Mouse (Mus musculus) adrenal gland, adult (tissue): ENCODE data around the gene Arhgap45.

Source experiments
- DNase-seq, 2 experiments: peaks; one replicate each; pipeline ENCODE4 v3.0.0; 2022 to 2023; ENCODE audit warnings: low spot score in 1 of 2; ENCODE audit not compliant: inconsistent age in 2 of 2

Arhgap45 gene

DNA sequence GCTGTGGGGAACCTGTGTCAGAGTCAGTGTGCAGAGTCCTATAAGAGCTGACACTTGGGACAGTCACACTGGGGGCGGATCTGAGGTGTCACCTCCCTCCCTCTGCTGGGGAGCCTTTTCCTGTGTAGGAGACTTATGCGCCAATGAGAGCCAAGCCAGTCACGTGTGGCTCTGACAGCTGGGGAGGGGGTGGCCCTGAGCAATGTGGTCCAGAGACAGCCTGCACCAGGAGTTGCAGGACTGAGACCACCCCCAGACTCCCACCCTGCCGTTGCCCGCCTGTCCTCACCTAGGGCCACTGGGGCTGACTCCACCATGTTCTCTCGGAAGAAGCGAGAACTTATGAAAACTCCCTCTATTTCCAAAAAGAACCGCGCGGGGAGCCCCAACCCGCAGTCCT, at the start of gene Arhgap45:
Arhgap45 (plus strand) TSS at position 143 of the 400 bp plus-strand sequence.
- DNase-seq, result no peak

DNA sequence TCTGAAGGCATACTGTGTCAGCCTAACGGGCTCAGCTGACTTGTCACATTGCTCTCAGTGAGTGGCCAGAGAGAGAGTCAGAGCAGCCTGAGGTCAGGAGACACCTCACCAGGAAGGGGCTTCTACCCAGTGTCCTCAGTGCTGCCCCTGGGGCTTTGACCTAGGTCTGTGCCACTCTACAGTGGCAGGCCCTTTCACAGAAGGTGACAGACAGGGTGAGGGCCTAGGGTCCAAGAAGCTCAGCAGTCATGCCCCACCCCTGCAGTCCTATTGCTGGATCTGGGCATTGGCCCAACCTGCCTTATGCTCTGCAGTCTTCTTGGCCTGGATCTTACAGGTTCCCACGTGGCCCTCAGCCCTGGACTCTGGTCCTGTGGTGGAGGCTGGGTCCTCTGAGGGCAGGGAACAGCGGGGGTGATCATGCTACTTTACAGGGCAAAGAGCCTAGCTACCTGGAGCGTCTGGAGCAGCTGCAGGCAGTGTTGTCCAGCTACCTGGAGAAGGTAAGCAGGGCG, 49.5 kb upstream of the Arhgap45 start:
- peak in 1 of 2 experiments; percentile 40 for DNase-seq

DNA sequence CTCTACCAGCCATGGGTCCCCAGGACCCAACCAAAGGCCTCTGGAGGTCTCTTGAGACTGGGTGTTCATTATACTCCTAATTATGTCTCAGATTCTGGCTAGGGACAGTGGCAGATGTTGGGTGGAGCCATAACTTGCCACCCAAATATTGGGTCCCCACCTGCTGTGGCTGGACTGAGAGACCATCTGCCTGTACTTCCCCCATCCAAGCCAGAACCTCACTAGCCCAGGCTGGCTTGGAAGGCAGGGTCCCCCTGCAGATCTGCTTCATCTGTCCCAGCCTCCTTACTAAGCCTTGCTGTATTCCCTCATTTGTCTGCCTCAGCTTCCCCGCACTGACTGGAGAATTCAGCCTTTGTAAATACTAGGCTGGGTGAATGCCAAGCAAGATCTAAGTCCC, 48.3 kb upstream of the Arhgap45 start:
- no peak for DNase-seq

DNA sequence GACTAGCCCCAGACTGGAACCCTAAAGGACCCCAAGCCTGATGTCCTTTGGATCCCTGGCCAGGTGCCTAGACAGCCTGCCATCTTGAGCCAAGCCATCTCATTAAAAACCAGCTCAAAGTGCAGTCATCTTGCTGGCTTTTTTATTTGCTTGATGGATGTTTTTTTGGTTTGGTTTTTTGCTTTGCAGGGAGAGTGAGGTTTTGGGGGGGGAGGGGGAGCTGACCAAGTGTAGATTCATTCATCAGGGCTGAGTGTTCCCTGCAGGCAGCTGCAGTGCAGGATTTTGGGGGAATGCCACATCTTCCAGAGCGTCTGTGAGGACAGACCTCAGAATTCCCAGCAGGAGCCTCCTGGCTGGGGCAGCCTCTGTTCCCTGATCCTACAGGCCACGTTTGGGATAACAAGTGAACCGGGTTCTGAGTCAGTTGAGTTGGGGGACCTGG, 47.3 kb upstream of the Arhgap45 start:
- no peak for DNase-seq

DNA sequence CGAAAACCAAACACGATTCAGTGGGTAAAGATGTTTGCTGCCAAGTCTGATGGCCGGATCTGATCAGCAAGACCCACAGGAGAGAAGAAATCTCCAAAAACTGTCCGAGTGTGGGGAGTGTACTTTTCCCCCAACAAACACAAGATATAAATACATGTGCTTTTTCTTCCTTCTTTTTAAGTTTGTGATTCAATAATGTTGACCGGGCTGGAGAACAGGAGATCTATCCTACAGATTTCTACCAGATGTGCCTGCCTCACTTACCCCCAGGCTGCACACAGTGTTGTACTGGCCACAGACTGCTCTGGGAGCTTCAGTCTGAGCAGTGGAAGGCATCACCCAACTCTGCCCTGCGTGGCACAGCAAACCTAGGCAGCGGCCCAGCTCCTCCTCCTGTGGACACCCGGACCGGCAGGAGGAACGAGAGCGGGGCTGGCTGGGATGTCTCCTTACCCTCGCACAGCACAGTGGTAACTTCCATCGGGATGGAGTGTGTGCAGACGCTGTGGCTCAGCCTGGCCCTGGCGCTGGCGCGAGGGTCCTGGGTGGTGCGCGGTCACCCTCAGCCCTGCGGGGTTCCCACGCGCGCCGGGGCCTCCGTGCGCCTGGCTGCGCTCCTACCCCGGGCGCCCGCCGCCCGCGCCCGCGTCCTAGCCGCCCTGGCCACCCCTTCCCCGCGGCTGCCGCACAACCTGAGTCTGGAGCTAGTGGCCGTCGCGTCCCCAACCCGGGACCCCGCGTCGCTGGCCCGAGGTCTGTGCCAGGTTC, 45.9 kb upstream of the Arhgap45 start, which contains the start of gene Grin3b:
Grin3b (plus strand) TSS at position 301 of the 768 bp plus-strand sequence.
- DNase-seq, result no peak

DNA sequence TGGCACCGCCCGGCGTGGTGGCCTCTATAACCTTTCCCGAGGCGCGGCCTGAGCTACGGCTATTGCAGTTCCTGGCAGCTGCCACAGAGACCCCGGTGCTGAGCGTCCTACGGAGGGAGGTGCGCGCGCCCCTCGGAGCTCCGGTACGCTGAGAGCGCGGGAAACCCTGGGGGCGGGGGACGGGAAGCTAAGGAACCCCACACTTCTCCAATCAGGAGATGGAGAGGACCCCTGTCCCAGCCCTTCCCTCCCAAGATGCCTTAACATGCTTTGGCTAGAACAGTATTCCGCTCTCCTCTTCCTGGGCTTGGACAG, 45.3 kb upstream of the Arhgap45 start:
- no peak for DNase-seq

DNA sequence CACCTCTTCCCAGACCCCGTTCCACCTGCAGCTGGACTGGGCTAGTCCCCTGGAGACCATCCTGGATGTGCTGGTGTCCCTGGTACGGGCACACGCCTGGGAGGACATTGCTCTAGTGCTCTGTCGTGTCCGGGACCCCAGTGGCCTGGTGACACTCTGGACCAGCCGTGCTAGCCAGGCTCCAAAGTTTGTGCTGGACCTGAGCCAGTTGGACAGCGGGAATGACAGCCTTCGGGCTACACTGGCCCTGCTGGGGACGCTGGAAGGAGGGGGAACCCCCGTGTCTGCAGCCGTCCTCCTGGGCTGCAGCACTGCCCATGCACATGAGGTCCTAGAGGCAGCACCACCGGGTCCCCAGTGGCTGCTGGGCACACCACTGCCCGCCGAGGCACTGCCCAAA, 43.6 kb upstream of the Arhgap45 start:
- DNase-seq, result peak in 1 of 2 experiments; percentile 28

DNA sequence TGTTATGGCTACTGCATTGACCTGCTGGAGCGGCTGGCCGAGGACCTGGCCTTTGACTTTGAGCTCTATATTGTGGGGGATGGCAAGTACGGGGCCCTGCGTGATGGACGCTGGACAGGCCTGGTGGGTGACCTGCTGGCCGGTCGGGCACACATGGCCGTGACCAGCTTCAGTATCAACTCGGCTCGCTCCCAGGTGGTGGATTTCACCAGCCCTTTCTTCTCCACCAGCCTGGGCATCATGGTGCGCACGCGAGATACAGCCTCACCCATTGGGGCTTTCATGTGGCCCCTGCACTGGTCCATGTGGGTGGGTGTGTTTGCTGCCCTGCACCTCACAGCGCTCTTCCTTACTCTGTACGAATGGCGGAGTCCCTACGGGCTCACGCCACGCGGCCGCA, 42.4 kb upstream of the Arhgap45 start:
- DNase-seq, result no peak

DNA sequence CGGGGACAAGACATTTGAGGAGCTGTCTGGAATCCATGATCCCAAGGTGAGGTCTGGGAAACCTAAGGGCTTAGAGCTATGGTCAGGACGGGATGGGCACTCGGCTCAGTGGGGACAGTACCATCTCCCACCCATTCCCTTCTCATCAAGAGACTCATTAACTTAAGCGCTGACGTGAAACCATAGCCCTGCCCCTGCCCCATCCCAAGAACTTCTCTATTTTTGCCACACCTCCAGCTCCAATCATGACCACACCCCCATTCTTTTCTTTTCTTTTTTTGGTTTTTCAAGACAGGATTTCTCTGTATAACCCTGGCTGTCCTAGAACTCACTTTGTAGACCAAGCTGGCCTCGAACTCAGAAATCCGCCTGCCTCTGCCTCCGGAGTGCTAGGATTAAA, 41.8 kb upstream of the Arhgap45 start:
- DNase-seq, result no peak

DNA sequence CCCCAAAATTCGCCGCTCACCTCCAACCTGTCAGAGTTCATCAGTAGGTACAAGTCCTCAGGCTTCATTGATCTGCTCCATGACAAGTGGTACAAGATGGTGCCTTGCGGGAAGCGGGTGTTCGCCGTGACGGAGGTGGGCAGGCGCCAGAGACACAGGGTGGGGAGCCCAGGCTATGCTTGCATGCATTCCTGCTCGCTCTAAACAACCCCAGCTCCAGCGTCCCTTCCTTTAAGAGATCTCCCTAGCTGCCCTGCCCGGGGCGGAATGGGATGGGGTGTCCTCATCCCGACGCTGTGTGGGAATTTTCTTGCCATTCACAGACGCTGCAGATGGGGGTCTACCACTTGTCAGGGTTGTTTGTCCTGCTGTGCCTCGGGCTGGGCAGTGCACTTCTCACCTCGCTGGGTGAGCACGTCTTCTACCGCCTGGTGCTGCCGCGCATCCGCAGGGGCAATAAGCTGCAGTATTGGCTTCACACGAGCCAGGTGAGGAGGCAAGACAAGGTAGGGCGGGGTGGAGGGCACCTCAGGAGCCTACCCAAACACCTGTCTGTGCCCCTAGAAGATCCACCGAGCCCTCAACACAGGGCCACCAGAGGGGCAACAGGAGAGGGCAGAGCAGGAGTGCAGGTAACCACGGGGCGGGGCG, 40.3 kb upstream of the Arhgap45 start:
- no peak for DNase-seq

DNA sequence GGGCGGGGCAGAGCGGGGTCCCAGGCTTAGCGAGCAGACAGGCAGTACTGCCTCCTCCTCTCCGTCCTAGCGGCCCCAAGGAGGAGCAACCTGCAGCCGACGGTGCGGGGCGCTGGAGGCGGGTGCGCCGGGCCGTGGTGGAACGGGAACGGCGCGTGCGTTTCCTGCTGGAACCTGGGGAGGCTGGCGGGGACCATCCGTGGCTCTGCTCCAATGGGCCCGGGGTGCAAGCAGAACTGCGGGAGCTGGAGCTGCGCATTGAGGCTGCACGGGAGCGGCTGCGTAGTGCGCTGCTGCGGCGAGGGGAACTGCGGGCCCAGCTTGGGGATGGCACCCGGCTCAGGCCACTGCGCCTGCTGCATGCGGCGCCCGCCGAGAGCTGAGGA, 39.7 kb upstream of the Arhgap45 start:
- no peak for DNase-seq

DNA sequence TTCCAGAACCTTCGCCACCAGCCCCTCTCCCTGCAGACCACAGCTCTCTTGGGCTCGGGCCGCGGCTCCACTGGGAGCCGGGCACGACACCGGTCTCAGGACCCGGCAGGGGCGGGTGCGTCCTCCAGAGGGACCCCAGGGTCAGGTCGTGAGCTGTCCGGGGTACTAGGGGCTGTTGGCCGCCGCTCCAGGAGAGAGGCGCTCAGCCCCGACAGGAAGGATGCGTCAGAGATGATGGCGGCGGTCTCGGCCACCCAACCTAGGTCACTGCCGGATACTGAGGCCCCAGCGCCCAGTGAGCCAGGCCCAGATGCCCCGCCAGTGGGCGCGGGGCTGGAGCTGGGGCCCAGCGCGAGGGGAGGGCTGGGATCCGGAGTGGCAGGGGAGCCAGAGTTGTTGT, 39.1 kb upstream of the Arhgap45 start:
- no peak for DNase-seq

DNA sequence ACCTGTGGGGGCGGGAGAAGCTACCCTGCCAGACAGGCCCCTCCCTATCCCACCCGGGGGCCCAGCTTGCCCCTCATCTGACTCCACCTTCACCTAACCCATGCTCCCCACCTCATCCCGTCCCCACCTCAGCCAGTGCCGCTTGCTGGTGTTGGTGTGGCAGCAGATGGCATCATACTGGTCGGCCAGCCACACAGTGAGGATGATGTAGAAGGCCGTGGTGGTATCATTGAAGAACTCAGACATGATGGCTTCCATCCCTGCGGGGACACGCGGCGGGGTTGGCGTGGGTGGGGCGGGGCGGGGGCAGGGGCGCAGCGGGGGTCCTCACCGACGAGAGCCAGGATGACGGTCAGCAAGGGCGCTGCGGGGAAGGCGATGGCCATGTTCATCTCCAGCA, 38.4 kb upstream of the Arhgap45 start:
- DNase-seq, result no peak

DNA sequence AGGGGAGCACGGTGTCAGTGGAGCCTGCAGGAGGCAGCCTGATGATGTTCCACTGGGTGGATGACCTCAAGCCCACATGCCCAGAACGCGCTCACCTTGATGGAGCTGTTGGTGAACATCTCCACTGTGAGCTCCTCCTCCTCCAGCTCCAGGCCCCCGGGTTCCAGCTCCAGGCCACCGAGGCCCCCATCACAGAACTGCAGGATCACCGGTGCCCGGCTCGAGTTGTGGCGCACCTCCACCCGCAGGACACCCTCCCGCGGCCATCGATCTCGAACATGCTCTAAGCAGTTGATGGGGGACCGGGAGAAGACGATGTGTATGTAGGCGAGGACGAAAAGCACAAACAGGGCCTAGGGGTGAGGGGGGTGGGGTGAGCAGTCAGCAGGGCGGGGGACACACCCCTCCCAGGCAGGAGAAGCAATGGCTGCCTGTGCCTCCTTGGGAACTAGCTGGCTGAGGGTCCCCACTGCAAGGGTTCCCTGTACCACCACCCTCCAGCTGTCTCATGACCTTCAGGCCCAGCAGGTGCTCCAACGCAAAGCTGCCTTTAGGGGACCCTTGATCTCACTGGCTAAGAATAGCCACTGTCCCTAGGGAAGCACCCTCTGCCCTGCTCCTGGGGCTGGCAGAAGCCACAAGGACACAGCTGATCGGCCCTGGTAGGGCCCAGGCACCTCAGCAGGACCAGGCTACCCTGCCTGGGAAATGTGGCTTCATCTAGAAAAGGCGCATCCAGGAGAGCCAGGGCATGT, 36.9 kb upstream of the Arhgap45 start:
- DNase-seq, result no peak

DNA sequence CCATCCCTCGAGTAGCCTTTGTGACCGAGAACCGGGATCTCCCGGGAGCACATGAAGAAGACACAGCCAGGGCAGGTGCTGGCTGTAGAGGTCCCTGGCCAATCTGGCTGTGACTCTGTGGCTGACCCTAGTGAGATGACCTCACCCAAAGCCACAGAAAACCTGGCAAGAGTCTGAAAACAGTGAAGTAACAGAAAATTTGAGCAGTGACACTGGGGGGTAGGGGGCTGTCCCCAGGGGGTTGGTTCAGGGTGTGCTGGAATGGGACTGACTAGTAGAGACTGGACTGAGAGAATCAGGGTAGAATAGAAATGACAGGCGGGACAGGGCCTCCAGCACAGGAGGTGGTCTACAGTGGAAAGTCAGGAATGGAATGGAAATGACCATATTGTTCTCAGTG, 33.2 kb upstream of the Arhgap45 start:
- peak in 1 of 2 experiments; percentile 43 for DNase-seq

DNA sequence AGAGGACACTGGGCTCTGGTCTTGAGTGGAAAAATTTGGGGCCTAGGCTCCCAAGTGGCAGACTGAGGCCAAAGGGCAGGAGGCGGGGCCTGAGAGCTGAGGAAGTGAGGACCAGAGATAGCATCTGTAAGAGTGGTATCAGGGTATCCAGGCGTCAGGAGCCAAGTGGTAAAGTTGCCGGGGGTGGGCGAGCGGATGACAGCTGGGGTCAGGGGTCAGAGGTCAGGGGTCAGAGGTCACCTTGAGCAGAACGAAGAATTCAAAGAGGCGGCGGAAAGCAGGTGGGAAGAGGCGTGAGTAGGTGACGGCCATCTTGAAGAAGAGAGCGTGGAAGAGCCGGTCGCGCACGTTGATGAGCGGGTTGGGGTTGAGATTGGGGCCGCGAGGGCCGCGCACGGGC, 32.8 kb upstream of the Arhgap45 start:
- peak; percentile 83 to 91 for DNase-seq

DNA sequence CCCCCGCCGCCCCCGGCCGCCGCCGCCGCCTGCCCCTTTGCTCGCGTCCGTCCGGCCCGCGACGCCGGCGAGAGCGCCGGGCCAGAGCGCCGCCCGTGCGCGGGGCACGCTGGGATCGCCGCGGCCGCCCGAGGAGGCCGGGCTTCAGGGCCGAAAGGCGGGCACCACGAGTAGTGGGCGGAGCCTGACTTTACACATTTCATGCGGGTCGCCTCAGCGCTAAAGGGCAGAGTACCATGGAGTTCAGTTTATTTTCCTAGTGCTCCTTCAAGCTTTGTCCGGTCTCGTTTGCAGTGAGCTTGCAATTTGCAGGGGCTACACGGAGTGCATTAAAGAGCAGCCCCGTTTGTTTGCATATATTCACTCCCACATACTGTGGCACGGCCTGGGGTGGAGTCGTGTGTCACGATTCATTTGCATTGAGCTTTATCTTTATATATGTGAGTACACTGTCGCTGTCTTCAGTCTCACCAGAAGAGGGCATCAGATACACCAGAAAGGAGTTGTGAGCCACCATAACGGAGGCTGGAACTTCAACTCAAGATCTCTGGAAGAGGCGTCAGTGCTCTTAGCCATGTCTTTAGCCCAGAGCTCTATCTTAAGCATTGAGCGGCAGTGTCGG, 32.1 kb upstream of the Arhgap45 start, which contains the start of gene Tmem259:
Tmem259 (minus strand) TSS at position 136 of the 622 bp plus-strand sequence.
- DNase-seq, result peak; percentile 91 to 96

DNA sequence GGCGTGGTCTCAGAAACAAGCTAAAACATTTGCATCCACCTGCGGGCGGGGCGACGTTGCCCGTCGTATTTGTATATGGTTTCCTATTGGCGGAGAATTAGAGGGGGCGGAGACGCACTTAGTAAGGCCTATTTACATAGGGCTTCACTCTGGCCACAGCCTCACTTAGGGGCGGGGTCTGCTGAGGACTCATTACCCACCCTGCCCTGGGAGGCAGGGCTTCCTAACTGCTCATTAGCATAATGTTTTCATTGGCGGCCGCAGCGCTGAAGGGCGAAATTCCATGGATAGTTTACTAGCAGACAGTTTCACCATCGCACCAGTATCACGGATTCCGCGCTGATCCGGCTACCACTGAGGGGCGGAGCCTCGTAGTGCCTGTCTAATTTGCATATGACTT, 31.6 kb upstream of the Arhgap45 start:
- DNase-seq, result peak; percentile 98 to 99

DNA sequence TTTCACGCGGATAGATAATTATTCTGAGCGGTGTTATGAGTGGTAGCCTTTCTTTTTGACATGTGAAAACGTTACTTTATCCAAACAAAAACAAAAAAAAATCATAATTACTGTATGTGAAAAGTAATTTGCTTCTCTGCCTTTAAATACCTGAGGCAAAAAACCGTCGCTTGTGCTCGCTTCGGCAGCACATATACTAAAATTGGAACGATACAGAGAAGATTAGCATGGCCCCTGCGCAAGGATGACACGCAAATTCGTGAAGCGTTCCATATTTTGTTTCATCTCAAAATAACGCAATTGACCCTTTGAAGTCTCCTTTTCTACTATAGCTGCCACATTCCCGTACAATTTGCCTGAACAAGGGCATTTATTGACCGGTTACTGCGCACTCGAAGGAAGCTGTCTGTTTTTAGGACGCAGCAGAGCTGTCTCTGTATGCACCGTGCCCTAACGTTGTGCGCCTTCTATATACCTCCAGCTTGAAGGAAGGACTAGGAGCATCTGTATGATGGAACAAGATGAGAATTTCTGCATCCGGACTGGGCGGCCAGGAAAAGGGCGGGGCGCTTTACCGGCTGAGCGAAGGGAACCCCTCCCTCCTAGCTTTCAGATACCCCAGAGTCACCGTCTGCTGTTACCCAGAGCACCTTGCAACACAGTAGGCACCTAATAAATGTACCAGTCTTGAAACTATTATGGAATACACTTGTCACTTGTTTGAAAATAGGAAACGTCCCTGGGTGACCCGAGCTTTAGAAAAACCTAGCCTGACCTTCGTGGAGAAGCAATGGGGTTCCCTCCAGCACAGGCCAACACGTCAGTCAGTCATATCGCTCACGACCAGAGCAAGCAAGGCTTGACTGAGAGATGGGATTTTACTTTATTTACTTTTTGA, 30.9 kb upstream of the Arhgap45 start:
- DNase-seq, result peak; percentile 76 to 90

DNA sequence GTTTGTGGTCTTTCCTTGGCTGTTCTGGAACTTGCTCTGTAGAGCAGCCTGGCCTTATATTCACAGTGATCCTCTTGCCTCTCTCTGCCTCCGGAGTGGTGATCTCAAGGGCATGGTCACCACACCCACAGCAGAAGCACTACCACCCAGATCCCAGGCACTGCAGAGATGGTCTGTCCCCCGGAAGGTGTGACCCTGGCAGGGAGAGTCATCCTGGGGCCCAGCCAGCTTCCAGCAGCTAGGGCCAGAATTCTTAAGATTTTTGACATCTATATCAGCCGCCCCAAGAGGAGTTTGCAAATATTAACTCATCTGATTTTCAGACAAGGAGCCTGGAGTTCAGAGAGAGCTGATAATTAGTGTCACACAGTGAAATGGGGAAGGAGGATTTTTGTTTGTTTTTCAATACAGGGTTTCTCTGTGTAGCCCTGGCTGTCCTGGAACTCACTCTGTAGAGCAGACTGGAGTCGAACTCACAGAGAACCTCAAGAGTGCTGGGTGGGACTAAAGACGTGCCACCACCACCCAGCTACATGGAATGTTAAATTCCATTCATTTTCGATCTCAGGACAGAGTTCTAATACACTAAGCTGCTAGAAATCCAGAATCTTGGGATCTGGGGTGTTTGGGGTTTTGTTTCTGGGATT, 30.1 kb upstream of the Arhgap45 start:
- DNase-seq, result peak; percentile 84 to 90
